ENCODE assay signal across 8 mouse cellular contexts in the genomic region with DNA sequence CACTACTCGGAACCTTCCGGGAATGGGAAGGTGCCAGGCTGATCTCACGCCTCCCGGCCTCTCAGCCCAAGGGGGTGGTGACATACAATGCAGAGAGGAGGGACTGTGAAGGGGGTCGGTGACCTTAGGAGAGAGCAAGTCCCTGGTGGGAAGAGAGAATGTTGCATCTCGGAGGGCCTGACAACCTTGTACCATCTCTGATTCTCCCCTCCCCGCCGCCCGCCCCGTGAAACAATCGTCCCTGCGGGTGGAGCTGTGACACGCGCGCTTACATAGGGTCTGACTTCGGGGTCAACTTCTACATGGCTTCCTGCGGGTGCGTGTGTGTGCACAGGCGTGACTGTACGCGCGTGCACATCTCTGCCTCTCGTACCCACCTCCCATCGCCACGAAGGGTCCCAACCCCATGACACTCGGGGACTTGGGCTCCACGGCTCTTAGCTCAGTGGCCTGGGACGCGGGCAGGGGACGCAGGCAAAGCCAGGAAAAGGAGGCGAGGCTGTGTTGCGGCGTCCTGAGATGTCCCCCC. TPM values are rescaled to one million over a fixed set of nuclear protein-coding genes. Genes with fewer than 3 reads are reported as not detected.
DNase-seq lines count a peak whose midpoint lies in the region; ATAC-seq and TF ChIP-seq lines count a peak whose summit lies in the region.

A gene (plus strand): TSS at position 230 of the 529 bp plus-strand sequence.

- H3K9ac ChIP-seq in forebrain, embryonic 11.5 days (ENCODE audit: low read length): peak within 1 kb of the TSS; percentile 64
- peak within 1 kb of the TSS; percentile 61 for H3K9ac ChIP-seq in lung, embryonic 16.5 days (ENCODE audit: low read length)
- H3K9ac ChIP-seq in stomach, postnatal 0 days (ENCODE audit: low read length): peak within 1 kb of the TSS; percentile 58

- H3K36me3 ChIP-seq in E14TG2a.4 (ENCODE audit: insufficient read depth, low read length): no peaks in the 10 kb centered on the region
- H3K36me3 ChIP-seq in forebrain, embryonic 11.5 days (ENCODE audit: control insufficient read depth, insufficient read depth, low read length): no peaks in the 10 kb centered on the region
- H3K36me3 ChIP-seq in lung, embryonic 16.5 days (ENCODE audit: control insufficient read depth, insufficient read depth, low read length): no peaks in the 10 kb centered on the region
- H3K36me3 ChIP-seq in stomach, postnatal 0 days (ENCODE audit: control insufficient read depth, insufficient read depth, low read length): no peaks in the 10 kb centered on the region

- peak within 1 kb of the TSS; percentile 95 for H3K4me2 ChIP-seq in forebrain, embryonic 11.5 days (ENCODE audit: low read depth, low read length, severe bottlenecking)
- peak within 1 kb of the TSS; percentile 99 for H3K4me2 ChIP-seq in lung, embryonic 16.5 days (ENCODE audit: low read depth, low read length)
- peak within 1 kb of the TSS; percentile 95 for H3K4me2 ChIP-seq in stomach, postnatal 0 days (replicated peaks; ENCODE audit: low read depth)

- no peak for TF ChIP-seq CTCF in E14TG2a.4 (conservative IDR thresholded peaks at IDR 0.05; ENCODE audit: low read length)
- TF ChIP-seq CTCF in stomach, postnatal 0 days (IDR thresholded peaks at IDR 0.05; ENCODE audit: low read depth): no peak

- DNase-seq in embryo, embryonic 11 days: peak; percentile 41
- DNase-seq in embryo, embryonic 9.5 days (ENCODE audit: extremely low spot score): no peak
- no peak for DNase-seq in forebrain, embryonic 11.5 days (ENCODE audit: low spot score)
- DNase-seq in kidney, postnatal 14 days: peak; percentile 24
- DNase-seq in stomach, postnatal 0 days (ENCODE audit: low spot score): peak; percentile 30
- DNase-seq in cerebellum, adult 9-11 months: no peak

- H3K4me3 ChIP-seq in E14TG2a.4 (replicated peaks; ENCODE audit: low read length): peak within 1 kb of the TSS; percentile 77
- H3K4me3 ChIP-seq in forebrain, embryonic 11.5 days (ENCODE audit: low read depth, low read length): peak within 1 kb of the TSS; percentile 57
- H3K4me3 ChIP-seq in lung, embryonic 16.5 days (ENCODE audit: low read length): peak within 1 kb of the TSS; percentile 65
- peak within 1 kb of the TSS; percentile 55 for H3K4me3 ChIP-seq in stomach, postnatal 0 days (ENCODE audit: low read depth, low read length)

- ATAC-seq in forebrain, embryonic 11.5 days (replicated peaks; ENCODE audit: low FRiP score): 0 out of 2 replicates have a peak, but pooled peaks have one; percentile 5
- peak; percentile 35; the same call in 1 of the 2 replicates for ATAC-seq in lung, embryonic 16.5 days (ENCODE audit: low read depth)
- no peak for ATAC-seq in stomach, postnatal 0 days (ENCODE audit: low FRiP score, low TSS enrichment)

- no peak for TF ChIP-seq EP300 in stomach, postnatal 0 days (optimal IDR thresholded peaks at IDR 0.05)

- 2% methylated on average over 33 of the region's 33 CpGs for WGBS in forebrain, embryonic 11.5 days
- under 1% methylated on average over 31 of the region's 33 CpGs for WGBS in lung, embryonic 16.5 days
- WGBS in stomach, postnatal 0 days: under 1% methylated on average over 33 of the region's 33 CpGs

- H3K27me3 ChIP-seq in E14TG2a.4 (ENCODE audit: insufficient read depth, low read length): peaks cover 85% of the 10 kb centered on the region
- peaks cover 70% of the 10 kb centered on the region for H3K27me3 ChIP-seq in forebrain, embryonic 11.5 days (ENCODE audit: control insufficient read depth, insufficient read depth, low read length)
- peaks cover 76% of the 10 kb centered on the region for H3K27me3 ChIP-seq in lung, embryonic 16.5 days (ENCODE audit: control insufficient read depth, insufficient read depth, low read depth, low read length)
- H3K27me3 ChIP-seq in stomach, postnatal 0 days (ENCODE audit: control insufficient read depth, insufficient read depth, low read length): peaks cover 20% of the 10 kb centered on the region; the same call in 1 of the 2 replicates

- H3K9me3 ChIP-seq in E14TG2a.4 (ENCODE audit: low read length): no peaks in the 10 kb centered on the region
- no peaks in the 10 kb centered on the region for H3K9me3 ChIP-seq in forebrain, embryonic 11.5 days (ENCODE audit: control insufficient read depth, low read length)
- H3K9me3 ChIP-seq in lung, embryonic 16.5 days (ENCODE audit: control insufficient read depth, low read length): no peaks in the 10 kb centered on the region
- H3K9me3 ChIP-seq in stomach, postnatal 0 days (ENCODE audit: control insufficient read depth, low read length): no peaks in the 10 kb centered on the region

- H3K4me1 ChIP-seq in E14TG2a.4 (replicated peaks; ENCODE audit: low read depth, low read length): peaks cover 45% of the 10 kb centered on the region
- peaks cover 38% of the 10 kb centered on the region for H3K4me1 ChIP-seq in forebrain, embryonic 11.5 days (replicated peaks; ENCODE audit: control insufficient read depth, insufficient read depth, low read length)
- peaks cover 23% of the 10 kb centered on the region for H3K4me1 ChIP-seq in lung, embryonic 16.5 days (replicated peaks; ENCODE audit: control insufficient read depth, insufficient read depth, low read length)
- 0 out of 2 replicates have a peak, but pooled peaks cover 3% of the 10 kb centered on the region for H3K4me1 ChIP-seq in stomach, postnatal 0 days (replicated peaks; ENCODE audit: control insufficient read depth, insufficient read depth)

- H3K27ac ChIP-seq in forebrain, embryonic 11.5 days (ENCODE audit: low read depth, low read length): no peak within 1 kb of the TSS
- no peak within 1 kb of the TSS for H3K27ac ChIP-seq in lung, embryonic 16.5 days (ENCODE audit: low read length)
- H3K27ac ChIP-seq in stomach, postnatal 0 days (replicated peaks): no peak within 1 kb of the TSS

RNA-seq across cellular contexts. Expression of the gene that starts here (rescaled TPM):
- polyA plus RNA-seq in forebrain, embryonic 11.5 days (2014; fragmentation: Nextera tagmentation; extraction: Ambion mirVana): 0.52 and 0.93 TPM in 2 replicates
- 0.39 and 0.80 TPM in 2 replicates for polyA plus RNA-seq in lung, embryonic 16.5 days (2015; fragmentation: Nextera tagmentation; extraction: Ambion mirVana)
- 0.12 and 0.13 TPM in 2 replicates for polyA plus RNA-seq in stomach, postnatal 0 days (2015; fragmentation: Nextera tagmentation; extraction: Ambion mirVana)

Comparison
In these comparisons a context has a peak if more than half of its experiments do, and no peak if none do; other contexts are left out.
1. DNase-seq: peak in embryo, embryonic 11 days (single experiment) and kidney, postnatal 14 days (single experiment); none in embryo, embryonic 9.5 days (single experiment), forebrain, embryonic 11.5 days (single experiment) and cerebellum, adult 9-11 months (single experiment).
2. Peak in ATAC-seq, H3K4me3 ChIP-seq, H3K9ac ChIP-seq and H3K4me2 ChIP-seq in forebrain, embryonic 11.5 days; RNA of the gene not detected or under 1 TPM.
3. Peak in ATAC-seq, H3K4me3 ChIP-seq, H3K9ac ChIP-seq and H3K4me2 ChIP-seq in lung, embryonic 16.5 days; RNA of the gene not detected or under 1 TPM.
4. Peak in DNase-seq, H3K4me3 ChIP-seq, H3K9ac ChIP-seq and H3K4me2 ChIP-seq in stomach, postnatal 0 days; RNA of the gene not detected or under 1 TPM.
5. Peak in every context shown above with its lines, with median percentiles within 50 percentile points of each other: H3K4me3 ChIP-seq, H3K4me2 ChIP-seq and H3K9ac ChIP-seq.